Mouse (Mus musculus) limb, embryonic 10.5 days (tissue): ENCODE measurements around the gene Prkca. TPM values are rescaled to one million over a fixed set of nuclear protein-coding genes. Genes with fewer than 3 reads are reported as not detected.

Experiments used
- DNase-seq: peaks from one replicate; pipeline ENCODE4 v3.0.0-alpha.2; 2017; ENCODE audit warnings: low spot score
- H3K27ac ChIP-seq: fragments of 300-500 bp; sonication (generic); 2 replicates; pipeline ENCODE4 v1.5.1; 2016; ENCODE audit warnings: mild to moderate bottlenecking
- H3K27me3 ChIP-seq: fragments of 300-500 bp; sonication (generic); 2 replicates; pipeline ENCODE4 v1.6.1; 2016; ENCODE audit warnings: low read depth, mild to moderate bottlenecking; ENCODE audit not compliant: poor library complexity, severe bottlenecking
- H3K36me3 ChIP-seq: fragments of 300-500 bp; sonication (generic); 2 replicates; pipeline ENCODE4 v1.6.1; 2016; ENCODE audit warnings: mild to moderate bottlenecking, moderate library complexity
- H3K4me1 ChIP-seq: fragments of 300-500 bp; sonication (generic); 2 replicates; pipeline ENCODE4 v1.6.1; 2016
- H3K4me3 ChIP-seq: fragments of 300-500 bp; sonication (generic); 2 replicates; pipeline ENCODE4 v1.5.1; 2016; ENCODE audit warnings: mild to moderate bottlenecking, moderate library complexity
- H3K9me3 ChIP-seq: fragments of 300-500 bp; sonication (generic); replicated peaks from 2 replicates; pipeline ENCODE4 v1.6.1; 2016; ENCODE audit warnings: mild to moderate bottlenecking
- WGBS: fragments of 180-500 bp; shearing (Covaris S2); methylation state at CpG from one replicate; pipeline ENCODE4 v1.1.7; 2016; 5-methylcytosine and 5-hydroxymethylcytosine counted together
- polyA plus RNA-seq: library from polyadenylated mRNA; unstranded; fragments of >200 nt; fragmentation: Nextera tagmentation; extraction: Ambion mirVana; gene quantifications from 2 replicates; pipeline ENCODE4 v1.2.1, GENCODE M21; 2016

Gene Prkca
- polyA plus RNA-seq, 1 experiment from 2014 or later, result 3.7 TPM

DNA sequence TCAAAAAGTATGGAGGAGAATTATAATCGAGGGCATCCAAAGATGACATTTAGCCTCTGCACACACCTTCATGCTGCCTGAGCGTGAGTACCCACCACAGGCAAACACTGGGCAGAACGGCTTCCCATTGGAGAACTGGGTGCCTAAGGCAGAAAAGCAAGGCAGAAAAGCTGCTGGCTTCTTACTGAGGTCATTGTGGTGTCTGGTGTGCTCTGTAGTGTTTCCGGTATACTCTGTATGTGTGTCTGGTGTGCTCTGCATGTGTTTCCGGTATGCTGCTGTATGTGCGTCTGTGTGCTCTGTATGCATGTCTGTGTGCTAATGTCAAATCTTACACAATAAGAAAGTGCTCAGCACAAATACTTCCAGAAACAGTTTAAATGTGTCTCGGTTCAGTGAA is 127.7 kb downstream of the Prkca start:
- peak overlapping the region; percentile 46; the same call in 1 of the 2 replicates for H3K27ac ChIP-seq
- H3K36me3 ChIP-seq, result no peaks in the 10 kb centered on the region
- H3K9me3 ChIP-seq, result no peaks in the 10 kb centered on the region
- no peaks in the 10 kb centered on the region for H3K27me3 ChIP-seq
- H3K4me1 ChIP-seq, result peaks cover 32% of the 10 kb centered on the region
- H3K4me3 ChIP-seq, result no peak overlapping the region
- DNase-seq, result no peak
- 90% methylated on average over 7 of the region's 7 CpGs for WGBS

DNA sequence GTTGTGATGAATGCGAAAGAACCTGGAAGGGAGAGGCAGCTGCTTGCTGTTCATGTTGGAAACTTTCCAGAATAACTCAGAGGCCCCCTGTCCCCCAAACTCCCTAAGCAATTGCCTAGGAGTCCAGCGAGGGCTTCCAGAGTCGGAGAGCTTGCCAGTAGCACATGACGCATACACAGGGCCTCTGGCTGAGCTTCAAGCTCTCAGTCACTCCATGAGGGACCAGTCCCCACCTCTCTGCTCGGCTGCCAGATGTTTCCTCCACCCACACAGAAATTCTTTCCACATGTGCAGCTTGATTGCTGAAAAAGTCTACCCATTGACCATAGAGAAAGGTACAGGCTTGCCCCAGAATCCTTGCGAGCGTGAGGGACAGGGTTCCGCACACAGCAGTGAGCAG is 128.3 kb downstream of the Prkca start:
- H3K27ac ChIP-seq, result peak overlapping the region; percentile 46; the same call in 1 of the 2 replicates
- DNase-seq, result peak; percentile 54
- 61% methylated on average over 8 of the region's 8 CpGs for WGBS

DNA sequence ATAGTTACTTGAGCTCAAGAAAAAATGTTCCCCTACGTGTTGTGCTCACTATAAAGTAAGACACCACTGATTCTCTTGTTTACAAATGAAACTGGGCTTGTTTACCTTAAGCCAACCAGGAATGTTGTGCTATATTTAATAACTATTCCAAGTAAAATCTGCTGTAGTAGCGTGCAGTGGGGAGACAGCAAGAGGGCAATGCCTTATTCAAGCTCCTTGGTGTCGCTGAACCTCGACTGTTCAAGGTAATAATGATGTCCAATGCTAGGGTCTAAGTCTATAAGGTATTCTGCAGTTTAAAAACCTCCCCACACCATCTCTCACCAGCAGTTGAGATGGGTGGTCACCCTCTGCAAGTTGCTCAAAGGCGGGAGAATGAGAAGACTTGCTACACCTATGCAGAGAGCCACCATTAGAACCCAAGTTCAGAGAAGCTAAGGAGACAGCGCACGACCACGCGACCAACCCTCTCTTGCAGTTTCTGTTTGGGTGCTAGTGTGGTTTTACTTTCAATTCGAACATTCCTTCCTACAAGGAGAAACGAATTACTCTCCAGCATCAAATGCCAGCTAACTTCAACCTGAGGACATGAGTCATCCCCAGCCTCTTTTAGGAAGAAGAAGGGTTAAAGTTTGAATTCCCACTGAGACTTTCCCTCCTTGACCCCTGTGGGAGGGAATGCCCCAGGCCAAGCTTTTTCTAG is 129.1 kb downstream of the Prkca start:
- no peak overlapping the region for H3K27ac ChIP-seq
- no peak for DNase-seq
- no peaks in the 10 kb centered on the region for H3K9me3 ChIP-seq
- peaks cover 42% of the 10 kb centered on the region for H3K4me1 ChIP-seq
- no peaks in the 10 kb centered on the region for H3K36me3 ChIP-seq
- no peak overlapping the region for H3K4me3 ChIP-seq
- no peaks in the 10 kb centered on the region for H3K27me3 ChIP-seq
- 87% methylated on average over 11 of the region's 11 CpGs for WGBS

More for the DNA sequence above, 128.3 kb downstream of the Prkca start:
- H3K4me3 ChIP-seq, result no peak overlapping the region
- H3K27me3 ChIP-seq, result no peaks in the 10 kb centered on the region
- H3K36me3 ChIP-seq, result no peaks in the 10 kb centered on the region
- H3K9me3 ChIP-seq, result no peaks in the 10 kb centered on the region
- H3K4me1 ChIP-seq, result peaks cover 38% of the 10 kb centered on the region

DNA sequence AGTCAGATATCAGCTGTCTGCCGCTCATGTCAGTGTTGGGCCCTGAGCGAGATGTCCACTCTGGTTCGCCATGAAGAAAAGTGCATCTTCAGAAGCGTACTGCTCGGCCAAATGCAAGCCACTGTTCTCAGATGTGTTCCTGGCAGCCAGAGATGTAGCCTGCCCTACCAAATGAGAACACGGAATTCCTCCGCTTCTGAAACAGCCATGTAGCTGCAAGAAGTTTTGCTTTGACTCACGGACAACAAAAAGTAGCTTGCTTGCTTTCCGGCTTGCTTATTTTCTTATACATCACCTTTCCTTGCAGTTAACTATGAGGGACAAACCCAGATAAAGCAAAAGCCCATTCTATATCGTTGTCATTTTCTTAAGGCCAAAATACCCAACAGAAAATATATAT is 129.9 kb downstream of the Prkca start:
- WGBS, result 97% methylated on average over 10 of the region's 10 CpGs
- H3K4me1 ChIP-seq, result peaks cover 44% of the 10 kb centered on the region
- no peaks in the 10 kb centered on the region for H3K9me3 ChIP-seq
- H3K36me3 ChIP-seq, result no peaks in the 10 kb centered on the region
- no peak overlapping the region for H3K4me3 ChIP-seq
- DNase-seq, result no peak
- H3K27me3 ChIP-seq, result no peaks in the 10 kb centered on the region
- H3K27ac ChIP-seq, result no peak overlapping the region

DNA sequence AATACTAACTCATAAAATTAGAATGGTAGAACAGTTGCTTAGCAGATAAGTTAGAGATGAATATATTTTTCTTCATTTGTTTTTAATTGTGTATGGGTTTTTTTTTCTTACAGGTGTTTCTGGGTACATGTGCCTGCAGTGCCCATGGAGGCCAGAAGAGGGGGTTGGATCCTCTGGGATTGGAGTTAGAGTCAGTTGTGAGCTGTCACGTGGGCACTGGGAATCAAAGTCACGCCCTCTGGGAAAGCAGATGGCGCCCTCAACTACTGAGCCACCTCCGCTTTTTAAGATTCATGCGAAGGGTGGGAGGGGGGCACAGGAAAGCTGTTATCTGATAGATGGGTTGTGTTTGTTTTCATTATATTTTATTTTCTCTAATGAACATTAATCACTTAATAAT is 131.1 kb downstream of the Prkca start:
- Histone ChIP-seq H3K27ac (no peak overlapping the region), H3K4me1 (peaks cover 44% of the 10 kb centered on the region), H3K4me3 (no peak overlapping the region), H3K9me3 (no peaks in the 10 kb centered on the region), H3K36me3 (no peaks in the 10 kb centered on the region), H3K27me3 (no peaks in the 10 kb centered on the region)
- no peak for DNase-seq
- 93% methylated on average over 5 of the region's 5 CpGs for WGBS

DNA sequence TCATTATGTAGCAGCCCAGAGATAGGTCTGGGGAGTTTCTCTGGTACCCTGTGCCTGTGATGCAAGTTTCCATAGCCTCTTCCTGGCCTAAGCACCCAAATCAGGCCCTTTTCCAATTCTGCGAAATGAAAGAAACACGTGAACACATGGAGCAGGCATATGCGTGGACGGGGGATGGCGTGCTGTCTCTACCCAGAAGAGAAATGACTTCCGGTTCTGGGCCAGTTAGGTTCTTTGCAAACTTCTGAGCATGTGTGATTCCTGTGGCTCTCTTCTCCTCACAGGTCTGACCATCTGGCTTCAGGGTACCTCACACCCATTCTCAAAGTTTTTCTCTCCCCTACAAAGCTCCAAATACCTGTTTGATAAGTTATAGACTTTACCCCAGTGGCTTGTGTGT is 131.7 kb downstream of the Prkca start:
- Histone ChIP-seq H3K27ac (no peak overlapping the region; the same call in 1 of the 2 replicates), H3K4me3 (no peak overlapping the region), H3K9me3 (no peaks in the 10 kb centered on the region), H3K36me3 (no peaks in the 10 kb centered on the region), H3K27me3 (no peaks in the 10 kb centered on the region), H3K4me1 (peaks cover 44% of the 10 kb centered on the region)
- 78% methylated on average over 6 of the region's 6 CpGs for WGBS
- DNase-seq, result no peak

DNA sequence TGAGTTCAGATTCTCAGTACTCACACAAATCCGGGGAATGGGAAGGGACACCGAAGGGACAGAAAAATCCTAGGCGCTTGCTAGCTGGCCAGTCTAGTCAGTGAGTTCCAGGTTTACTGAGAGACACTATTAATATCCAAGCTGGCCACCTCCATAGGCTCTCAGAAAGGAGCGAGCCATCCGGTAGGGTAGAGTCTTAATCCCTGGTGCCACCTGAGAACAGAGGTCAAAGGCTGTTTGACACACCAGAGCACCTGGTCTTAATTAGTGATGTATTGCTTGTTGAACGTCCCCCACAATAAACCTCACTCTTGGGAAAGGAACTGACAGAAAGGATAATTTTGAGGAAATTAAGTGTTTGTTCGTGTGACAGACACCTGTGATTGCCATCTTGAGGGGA is 133.0 kb downstream of the Prkca start:
- peaks cover 37% of the 10 kb centered on the region for H3K4me1 ChIP-seq
- 51% methylated on average over 7 of the region's 7 CpGs for WGBS
- H3K36me3 ChIP-seq, result no peaks in the 10 kb centered on the region
- no peaks in the 10 kb centered on the region for H3K9me3 ChIP-seq
- H3K27ac ChIP-seq, result no peak overlapping the region
- no peak for DNase-seq
- no peak overlapping the region for H3K4me3 ChIP-seq
- no peaks in the 10 kb centered on the region for H3K27me3 ChIP-seq

- Histone ChIP-seq H3K4me3 (no peak overlapping the region), H3K27me3 (no peaks in the 10 kb centered on the region), H3K9me3 (no peaks in the 10 kb centered on the region), H3K36me3 (no peaks in the 10 kb centered on the region), H3K4me1 (peaks cover 25% of the 10 kb centered on the region), H3K27ac (no peak overlapping the region)
- 88% methylated on average over 2 of the region's 2 CpGs for WGBS
- no peak for DNase-seq
Observed at GRCm38 (mm10) chr11:108206602-108207001, 137.1 kb downstream of the Prkca start.

GRCm38 (mm10) chr11:108204895-108205248 is 138.9 kb downstream of the Prkca start:
- DNase-seq, result no peak
- H3K36me3 ChIP-seq, result no peaks in the 10 kb centered on the region
- 69% methylated on average over 5 of the region's 5 CpGs for WGBS
- H3K27ac ChIP-seq, result no peak overlapping the region
- H3K4me3 ChIP-seq, result no peak overlapping the region
- H3K27me3 ChIP-seq, result no peaks in the 10 kb centered on the region
- peaks cover 10% of the 10 kb centered on the region; the same call in 1 of the 2 replicates for H3K4me1 ChIP-seq
- H3K9me3 ChIP-seq, result no peaks in the 10 kb centered on the region

DNA sequence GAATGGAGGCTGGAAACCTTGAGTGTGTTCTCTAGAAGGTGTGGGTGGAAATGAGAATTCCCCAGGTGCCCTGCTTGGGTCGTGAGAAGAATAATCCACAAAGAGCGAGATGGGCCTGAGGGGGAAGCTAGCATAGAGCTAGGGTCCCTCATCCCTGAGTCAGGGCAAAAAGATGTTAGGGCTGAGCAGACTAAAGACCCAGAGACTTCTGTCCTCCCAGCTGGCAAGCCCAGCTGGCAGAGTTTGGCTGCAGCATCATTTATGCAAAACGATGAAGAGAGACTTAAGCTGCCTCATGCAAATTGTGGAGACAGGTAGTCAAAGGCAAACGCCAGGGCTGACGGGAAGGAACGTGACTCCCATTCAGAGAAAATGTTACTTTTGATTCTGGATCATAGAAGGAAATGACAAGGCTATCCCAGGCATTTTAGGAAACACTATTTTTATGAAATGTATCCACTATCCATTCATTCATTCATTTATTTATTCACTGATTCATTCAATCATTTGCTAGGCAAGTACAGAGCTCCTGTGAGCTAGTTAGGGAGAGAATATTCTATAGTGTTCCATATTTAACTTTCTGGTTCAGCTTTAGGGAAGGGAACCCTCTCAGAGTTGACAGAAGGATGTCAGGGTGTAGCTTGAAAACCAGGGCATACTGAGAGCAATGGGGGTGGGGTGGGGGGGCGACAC is 139.4 kb downstream of the Prkca start:
- Histone ChIP-seq H3K9me3 (no peaks in the 10 kb centered on the region), H3K27me3 (no peaks in the 10 kb centered on the region), H3K27ac (no peak overlapping the region), H3K4me3 (no peak overlapping the region), H3K4me1 (peaks cover 10% of the 10 kb centered on the region; the same call in 1 of the 2 replicates), H3K36me3 (no peaks in the 10 kb centered on the region)
- WGBS, result 72% methylated on average over 7 of the region's 7 CpGs
- no peak for DNase-seq

DNA sequence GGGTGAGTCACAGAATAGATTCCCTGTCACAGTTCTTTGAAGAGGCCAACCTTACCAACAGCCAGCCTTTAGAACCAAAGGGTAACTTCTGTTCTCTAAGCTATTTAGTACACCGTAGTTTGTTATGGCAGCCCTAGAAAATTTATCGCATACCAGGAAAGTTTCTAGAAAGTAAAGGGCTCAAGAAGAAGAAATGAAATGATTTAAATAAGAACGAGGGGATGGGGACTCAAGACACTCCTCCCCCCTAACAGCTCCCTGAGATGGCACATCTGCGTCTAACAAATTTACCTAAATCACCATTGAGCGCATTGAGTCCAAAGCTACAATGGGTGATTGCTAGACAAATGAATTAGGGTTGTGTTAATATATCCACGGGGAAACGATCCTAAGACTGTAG is 140.9 kb downstream of the Prkca start:
- peaks cover 8% of the 10 kb centered on the region; the same call in 1 of the 2 replicates for H3K4me1 ChIP-seq
- H3K36me3 ChIP-seq, result no peaks in the 10 kb centered on the region
- 95% methylated on average over 7 of the region's 7 CpGs for WGBS
- no peak overlapping the region for H3K4me3 ChIP-seq
- no peaks in the 10 kb centered on the region for H3K27me3 ChIP-seq
- H3K9me3 ChIP-seq, result no peaks in the 10 kb centered on the region
- no peak for DNase-seq
- no peak overlapping the region for H3K27ac ChIP-seq

- H3K4me1 ChIP-seq, result peaks cover 8% of the 10 kb centered on the region; the same call in 1 of the 2 replicates
- H3K36me3 ChIP-seq, result no peaks in the 10 kb centered on the region
- H3K4me3 ChIP-seq, result no peak overlapping the region
- H3K27me3 ChIP-seq, result no peaks in the 10 kb centered on the region
- no peak for DNase-seq
- WGBS, result 91% methylated on average over 15 of the region's 15 CpGs
- H3K27ac ChIP-seq, result no peak overlapping the region
- H3K9me3 ChIP-seq, result no peaks in the 10 kb centered on the region
Observed at GRCm38 (mm10) chr11:108200679-108201586, 142.8 kb downstream of the Prkca start.
